Mouse (Mus musculus): ENCODE data around the gene Serf1. TPM values are rescaled to one million over a fixed set of nuclear protein-coding genes. Genes with fewer than 3 reads are reported as not detected.
"Not testable (repeated sequence)": the region's sequence is repeated elsewhere in the genome, so short reads cannot be mapped to it uniquely, and the experiment has no call there.

Serf1 gene
- polyA plus RNA-seq, 1 experiment from 2014 or later = 375 TPM

DNA sequence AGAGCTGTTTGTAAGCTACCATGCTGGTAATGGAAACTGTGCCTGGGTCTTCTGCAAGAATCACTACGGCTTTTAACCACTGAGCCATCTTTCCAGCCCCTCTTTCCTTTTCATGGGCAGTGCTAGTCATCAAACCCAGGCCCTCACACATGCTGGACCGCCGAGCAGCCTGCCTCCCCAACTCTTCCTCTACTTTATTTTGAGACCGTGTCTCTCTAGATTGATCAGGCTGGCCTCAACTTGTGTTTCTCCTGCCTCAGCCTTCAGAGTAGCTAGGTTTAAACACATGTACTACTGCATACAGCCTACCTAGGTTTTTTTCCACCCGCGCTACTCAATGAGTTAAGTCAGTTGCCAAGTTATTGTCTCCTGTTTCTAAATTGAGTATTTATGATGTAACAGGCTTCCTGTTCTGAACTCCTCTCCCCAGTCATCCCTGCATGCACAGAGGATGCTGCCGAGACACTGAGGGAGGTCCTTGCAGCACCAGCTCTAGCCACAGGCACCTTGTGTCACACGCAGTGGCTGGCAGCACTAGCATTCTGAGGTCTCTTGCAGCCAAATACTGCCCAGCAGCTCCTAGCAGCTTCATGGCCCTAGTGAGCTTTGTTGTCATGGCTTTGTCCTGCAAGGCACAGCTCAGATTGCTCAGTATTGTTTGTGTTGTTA is 34.0 kb downstream of the Serf1 start:
- WGBS = 88% methylated on average over 8 of the region's 8 CpGs

DNA sequence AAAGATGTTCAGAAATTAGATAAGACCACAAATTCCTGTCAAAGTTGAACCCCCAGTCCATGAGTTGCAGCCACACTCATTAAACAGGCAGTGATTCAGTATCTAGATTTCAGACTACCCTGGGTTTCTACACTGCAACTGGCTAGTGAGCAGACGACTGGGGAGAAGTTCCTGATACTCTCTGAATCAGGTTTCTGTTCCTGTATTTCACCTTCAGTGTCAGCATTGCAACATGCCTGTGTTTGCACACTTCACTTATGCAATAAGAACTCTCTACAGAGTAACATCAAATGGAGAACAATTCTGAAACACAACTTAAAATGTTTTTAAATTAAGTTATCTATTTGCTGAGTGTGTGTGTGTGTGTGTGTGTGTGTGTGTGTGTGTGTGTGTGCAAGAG is 44.8 kb downstream of the Serf1 start:
- Histone ChIP-seq H3K4me1 (no peaks in the 10 kb centered on the region), H3K4me2 (no peak overlapping the region), H3K4me3 (no peak overlapping the region), H3K27ac (no peak overlapping the region), H3K27me3 (no peaks in the 10 kb centered on the region), H3K9ac (no peak overlapping the region), H3K9me3 (replicated peaks) (no peaks in the 10 kb centered on the region), H3K36me3 (ENCODE audit: poor library complexity, severe bottlenecking) (no peaks in the 10 kb centered on the region)
- WGBS = 57% methylated on average over 1 of the region's 1 CpGs
- ATAC-seq = no peak

More for the DNA sequence above, 34.0 kb downstream of the Serf1 start:
- Histone ChIP-seq H3K4me3 (no peak overlapping the region), H3K36me3 (ENCODE audit: poor library complexity, severe bottlenecking) (peaks cover 23% of the 10 kb centered on the region), H3K27me3 (no peaks in the 10 kb centered on the region), H3K4me2 (no peak overlapping the region), H3K4me1 (no peaks in the 10 kb centered on the region), H3K9ac (no peak overlapping the region), H3K9me3 (replicated peaks) (no peaks in the 10 kb centered on the region), H3K27ac (no peak overlapping the region)
- ATAC-seq = no peak

DNA sequence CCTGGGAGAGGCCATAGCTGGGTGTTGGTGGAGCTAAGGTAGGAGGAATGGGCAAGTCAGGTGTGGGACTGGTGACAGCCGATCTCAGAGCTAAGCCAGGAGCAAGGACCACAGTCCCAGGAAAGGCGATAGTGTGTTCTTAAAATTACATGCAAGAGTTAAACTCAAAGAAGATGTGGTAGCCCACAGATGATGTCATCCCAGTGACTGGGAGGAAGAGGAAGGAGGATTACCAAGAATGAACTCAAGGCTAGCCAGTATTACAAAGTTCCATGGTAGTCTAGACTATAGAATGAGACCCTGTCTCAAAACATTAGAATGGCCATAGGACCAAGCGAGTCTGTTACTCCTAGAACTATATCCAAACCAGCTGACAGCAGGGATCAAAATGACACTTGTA is 48.8 kb downstream of the Serf1 start:
- H3K27ac ChIP-seq = no peak overlapping the region
- H3K9me3 ChIP-seq (replicated peaks) = no peaks in the 10 kb centered on the region
- no peaks in the 10 kb centered on the region for H3K36me3 ChIP-seq (ENCODE audit: poor library complexity, severe bottlenecking)
- H3K27me3 ChIP-seq = no peaks in the 10 kb centered on the region
- 90% methylated on average over 3 of the region's 3 CpGs for WGBS
- no peak for ATAC-seq
- H3K4me1 ChIP-seq = no peaks in the 10 kb centered on the region
- H3K9ac ChIP-seq = no peak overlapping the region
- H3K4me2 ChIP-seq = no peak overlapping the region
- no peak overlapping the region for H3K4me3 ChIP-seq

DNA sequence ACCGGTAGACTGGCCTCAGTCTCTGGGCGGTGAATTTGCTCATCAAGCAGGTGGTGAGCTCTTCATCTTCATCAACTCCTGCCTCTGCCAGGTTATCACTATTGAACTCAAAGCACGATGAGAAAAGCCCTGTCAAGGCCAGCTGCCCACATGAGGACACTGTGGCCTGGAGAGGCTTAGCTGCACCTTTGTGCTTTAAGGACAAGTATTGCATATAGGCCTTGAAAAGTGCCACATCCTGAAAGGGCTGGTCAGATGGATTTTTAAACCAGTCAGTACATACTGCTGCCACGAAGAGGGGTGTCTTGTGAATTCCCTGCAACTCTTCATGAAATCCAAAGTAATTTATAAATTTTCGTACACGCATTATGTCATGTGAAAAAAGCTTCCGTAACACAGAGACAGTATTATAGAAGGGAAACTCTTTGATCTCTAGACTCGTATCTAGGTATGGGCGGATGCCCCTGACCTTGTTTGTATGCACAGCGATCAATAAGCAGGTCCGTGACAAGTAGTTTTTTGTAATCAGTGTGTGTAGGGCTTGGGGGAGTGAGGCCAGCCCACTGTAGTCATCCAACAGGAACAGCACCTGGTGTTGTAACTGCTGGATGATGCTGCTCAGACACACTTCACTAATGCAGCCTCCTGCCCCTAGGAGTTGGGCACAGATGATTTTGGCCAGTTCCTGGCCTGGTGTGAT is 53.5 kb downstream of the Serf1 start:
- not testable (repeated sequence) for H3K27ac ChIP-seq; H3K4me3 ChIP-seq; ATAC-seq; H3K9me3 ChIP-seq (replicated peaks); H3K4me1 ChIP-seq; H3K27me3 ChIP-seq; H3K9ac ChIP-seq; H3K36me3 ChIP-seq (ENCODE audit: poor library complexity, severe bottlenecking); H3K4me2 ChIP-seq
- 87% methylated on average over 11 of the region's 11 CpGs for WGBS

DNA sequence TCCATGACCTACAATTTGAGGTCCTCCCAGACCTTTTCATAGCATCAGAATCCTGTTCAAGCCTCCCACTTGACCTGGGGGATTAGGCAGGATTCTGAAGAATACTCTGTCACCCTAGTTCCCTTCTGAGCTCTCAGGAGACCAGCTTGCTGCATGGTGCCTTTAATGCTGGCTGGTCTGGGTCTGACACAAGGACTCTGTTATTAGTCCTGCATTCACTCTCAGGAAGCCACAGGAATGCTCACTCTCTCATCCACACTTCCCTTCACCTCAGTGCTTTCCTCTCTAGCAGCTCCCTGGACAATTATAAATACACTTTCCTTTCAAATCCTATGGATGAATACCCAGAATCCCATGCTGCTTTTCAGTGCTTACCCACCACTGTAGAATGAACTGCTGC is 54.7 kb downstream of the Serf1 start:
- not testable (repeated sequence) for H3K27ac ChIP-seq; H3K4me1 ChIP-seq; H3K4me3 ChIP-seq; H3K36me3 ChIP-seq (ENCODE audit: poor library complexity, severe bottlenecking); H3K9ac ChIP-seq; H3K9me3 ChIP-seq (replicated peaks); H3K4me2 ChIP-seq; H3K27me3 ChIP-seq; ATAC-seq

Other genes with a start within 250 kb of the Serf1 start
- 7.2 and 19.7 TPM in 2 replicates for gene Cartpt, start 206.9 kb upstream of the Serf1 start, polyA plus RNA-seq (2015; fragmentation: Nextera tagmentation; extraction: Ambion mirVana)
- gene Mccc2, start 92.4 kb upstream of the Serf1 start, polyA plus RNA-seq (2015; fragmentation: Nextera tagmentation; extraction: Ambion mirVana) = 36.1 and 36.2 TPM in 2 replicates
- gene Bdp1, start 3.9 kb upstream of the Serf1 start, polyA plus RNA-seq (2015; fragmentation: Nextera tagmentation; extraction: Ambion mirVana) = 29.5 and 34.5 TPM in 2 replicates
- 50.4 and 57.9 TPM in 2 replicates for gene Smn1, start 16.8 kb downstream of the Serf1 start, polyA plus RNA-seq (2015; fragmentation: Nextera tagmentation; extraction: Ambion mirVana)
- gene Naip2, start 94.1 kb downstream of the Serf1 start, polyA plus RNA-seq (2015; fragmentation: Nextera tagmentation; extraction: Ambion mirVana) = 0.08 and 0.09 TPM in 2 replicates
- 0.05 and 0.11 TPM in 2 replicates for gene Naip5, start 138.3 kb downstream of the Serf1 start, polyA plus RNA-seq (2015; fragmentation: Nextera tagmentation; extraction: Ambion mirVana)
- gene Naip6, start 209.7 kb downstream of the Serf1 start, polyA plus RNA-seq (2015; fragmentation: Nextera tagmentation; extraction: Ambion mirVana) = 0.03 and 0.08 TPM in 2 replicates

All from forebrain, embryonic 13.5 days (tissue).